Mouse (Mus musculus): Measurements from ENCODE around the gene Hps1.

The Hps1 gene

DNA sequence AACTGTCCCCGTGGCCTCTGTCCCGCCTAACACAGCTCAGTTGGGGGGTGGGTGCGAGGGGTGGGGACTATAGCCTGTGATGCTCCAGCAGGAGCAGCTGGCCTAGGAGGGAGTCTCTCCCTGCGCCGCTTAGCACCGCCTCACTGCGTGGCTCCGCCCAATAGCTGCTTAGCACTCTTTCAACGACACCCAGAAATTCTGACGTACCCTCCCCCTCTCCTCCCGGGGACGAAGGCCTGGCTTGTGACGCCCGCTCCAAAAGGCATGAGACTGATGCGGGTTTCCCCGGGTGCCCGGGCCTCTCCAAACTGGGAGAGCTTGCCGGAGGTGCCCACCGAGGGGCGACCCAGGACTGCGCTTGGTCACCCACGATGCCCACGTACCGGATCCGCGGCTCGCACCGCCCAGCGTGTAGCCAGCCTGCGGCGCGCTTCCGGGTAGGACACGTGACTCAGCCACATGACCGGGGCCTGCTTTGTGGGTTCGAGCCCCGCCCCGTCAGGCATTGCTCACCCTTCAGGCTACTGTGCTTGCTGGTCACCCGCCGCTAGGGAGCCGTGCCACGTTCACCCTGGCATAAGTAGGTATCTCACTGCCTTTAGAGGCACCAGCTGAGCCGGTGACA is at the start of gene Hps1:
Hps1 (minus strand) TSS at position 448 of the 625 bp plus-strand sequence.
- in situ Hi-C loops (cut with MboI, MseI): loop anchor here (25.0 kb wide), 1 partner anchor 708 kb away; no protein-coding TSS in a partner anchor

- in situ Hi-C loops (cut with MboI, MseI): loop anchor here (25.0 kb wide), 1 partner anchor 1983 kb away; no protein-coding TSS in a partner anchor
These were observed 49.4 kb upstream of the Hps1 start for GRCm38 (mm10) chr19:42829196-42829595.

DNA sequence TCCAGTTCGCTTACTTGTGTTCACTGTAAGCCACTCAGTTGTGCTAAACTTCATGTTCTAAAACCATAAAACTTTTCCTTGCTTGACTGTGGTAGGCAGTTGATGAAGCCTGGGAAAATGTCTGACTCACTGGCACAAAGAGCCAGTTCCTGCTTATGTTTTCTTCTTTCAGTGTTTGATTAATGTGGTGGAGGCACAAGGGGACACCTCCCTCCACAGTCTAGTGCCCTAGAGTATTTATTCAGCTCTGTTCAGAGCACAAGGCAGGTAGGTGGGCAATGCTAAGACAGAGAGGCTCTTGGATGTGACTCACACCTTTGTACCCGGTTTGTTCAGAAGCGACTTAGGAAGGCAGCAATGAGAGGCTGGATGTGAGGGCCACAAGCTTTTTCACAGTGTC is 48.1 kb upstream of the Hps1 start:
- in situ Hi-C loops (cut with MboI, MseI): loop anchor here (25.0 kb wide), 1 partner anchor 1984 kb away; no protein-coding TSS in a partner anchor

DNA sequence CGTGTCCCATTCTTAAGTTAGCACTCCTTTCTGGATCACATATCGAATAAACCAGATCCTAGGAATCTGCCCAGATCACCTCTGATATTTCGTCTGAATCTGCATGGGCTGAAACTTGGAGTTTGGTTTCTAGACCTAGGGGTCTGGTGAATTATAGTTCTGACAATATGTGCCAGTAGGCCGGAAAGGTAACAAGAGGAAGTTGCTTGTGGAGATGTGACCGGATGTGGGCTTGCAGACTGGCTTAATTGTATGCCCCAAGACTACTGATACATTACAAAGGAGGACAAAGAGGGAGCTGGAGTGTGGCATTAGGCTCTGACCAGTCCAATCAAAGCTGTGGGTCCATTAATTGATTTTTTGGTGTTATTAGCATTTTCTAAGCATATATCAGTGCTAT is 40.3 kb upstream of the Hps1 start:
- in situ Hi-C loops (cut with MboI, MseI): no loop called here

GRCm38 (mm10) chr19:42817761-42818160 is 38.0 kb upstream of the Hps1 start:
- in situ Hi-C loops (cut with MboI, MseI): no loop called here

DNA sequence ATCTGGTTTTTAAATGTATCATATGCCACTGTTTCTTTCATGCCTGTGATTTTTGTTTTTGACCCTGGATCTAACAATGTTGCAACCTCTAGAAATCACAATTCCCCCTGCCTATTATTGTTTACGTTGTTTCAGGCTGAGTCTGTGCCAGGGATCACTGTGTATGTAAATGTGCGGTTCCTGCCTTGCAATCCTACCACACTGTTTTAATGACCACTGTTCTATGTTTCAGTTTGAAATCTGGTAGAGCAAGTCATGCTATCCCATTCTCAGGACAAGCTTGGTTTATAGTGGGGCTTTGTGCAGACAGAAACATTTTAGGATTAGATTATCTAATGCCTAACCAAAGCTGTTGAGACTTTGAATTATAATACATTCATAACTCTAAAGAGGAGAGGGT is 36.5 kb upstream of the Hps1 start:
- in situ Hi-C loops (cut with MboI, MseI): no loop called here

DNA sequence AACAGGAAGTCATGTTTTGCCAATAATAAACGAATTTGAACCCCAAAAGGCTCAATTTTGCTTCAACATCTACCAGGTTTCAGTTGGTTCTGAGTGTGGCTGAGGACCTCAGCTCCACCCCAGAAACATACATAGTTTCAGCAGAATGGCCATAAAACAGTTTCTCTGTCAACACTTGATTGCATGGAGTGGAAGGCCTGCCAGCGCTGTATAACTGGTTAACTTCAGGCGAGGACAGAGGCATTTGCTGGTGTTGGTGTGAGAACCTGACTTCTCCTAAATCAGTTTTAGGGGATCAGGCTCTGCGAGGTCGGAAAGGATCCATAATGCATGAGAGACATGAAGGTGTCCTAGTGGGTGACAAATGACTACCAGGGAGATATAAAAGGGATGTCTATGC is 30.4 kb upstream of the Hps1 start:
- in situ Hi-C loops (cut with MboI, MseI): no loop called here

DNA sequence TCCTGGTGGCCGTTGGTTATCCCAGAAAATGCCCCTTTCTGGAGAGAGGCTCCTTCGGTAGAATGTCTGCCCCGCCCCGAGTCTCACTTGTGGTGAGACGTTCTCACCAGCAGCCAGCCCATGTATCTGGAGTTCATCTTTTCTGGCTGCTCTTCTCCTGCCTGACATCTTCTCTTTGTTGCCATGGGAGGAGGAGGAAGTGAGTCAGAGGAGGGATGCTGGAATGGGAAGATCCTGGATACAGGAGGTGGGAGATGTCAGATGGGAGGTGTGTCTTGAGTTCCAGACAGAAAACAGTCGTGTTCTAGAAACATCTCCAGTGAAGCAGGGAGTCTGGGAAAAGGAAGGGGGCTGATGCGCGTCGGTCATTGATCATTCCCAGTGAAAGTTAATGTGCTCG is 29.7 kb upstream of the Hps1 start:
- in situ Hi-C loops (cut with MboI, MseI): no loop called here

DNA sequence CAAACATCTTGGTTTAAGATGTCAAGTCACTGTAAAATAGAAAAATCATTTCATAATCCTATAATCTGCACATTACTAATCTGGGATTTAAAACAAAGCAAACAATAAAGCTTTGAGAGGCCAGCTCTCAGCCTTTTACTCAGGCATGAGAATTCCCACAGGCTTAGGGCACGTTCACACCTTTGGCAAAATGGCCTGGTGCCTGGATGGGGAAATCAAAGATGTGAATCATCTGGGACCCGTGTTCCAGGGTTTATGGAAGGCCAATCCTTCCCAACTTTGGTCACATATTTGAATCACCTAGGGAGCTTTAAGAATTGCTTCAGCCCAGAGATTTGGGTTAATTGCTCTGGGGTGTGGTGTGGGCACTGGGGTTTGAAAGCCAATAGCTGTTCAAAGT is 18.1 kb upstream of the Hps1 start:
- in situ Hi-C loops (cut with MboI, MseI): loop anchor here (5.0 to 25.0 kb wide), 2 partner anchors 594 to 689 kb away; no protein-coding TSS in a partner anchor

- in situ Hi-C loops (cut with MboI, MseI): loop anchor here (5.0 to 25.0 kb wide), 2 partner anchors 596 to 692 kb away; no protein-coding TSS in a partner anchor
These were observed 16.0 kb upstream of the Hps1 start for GRCm38 (mm10) chr19:42795801-42796200.

DNA sequence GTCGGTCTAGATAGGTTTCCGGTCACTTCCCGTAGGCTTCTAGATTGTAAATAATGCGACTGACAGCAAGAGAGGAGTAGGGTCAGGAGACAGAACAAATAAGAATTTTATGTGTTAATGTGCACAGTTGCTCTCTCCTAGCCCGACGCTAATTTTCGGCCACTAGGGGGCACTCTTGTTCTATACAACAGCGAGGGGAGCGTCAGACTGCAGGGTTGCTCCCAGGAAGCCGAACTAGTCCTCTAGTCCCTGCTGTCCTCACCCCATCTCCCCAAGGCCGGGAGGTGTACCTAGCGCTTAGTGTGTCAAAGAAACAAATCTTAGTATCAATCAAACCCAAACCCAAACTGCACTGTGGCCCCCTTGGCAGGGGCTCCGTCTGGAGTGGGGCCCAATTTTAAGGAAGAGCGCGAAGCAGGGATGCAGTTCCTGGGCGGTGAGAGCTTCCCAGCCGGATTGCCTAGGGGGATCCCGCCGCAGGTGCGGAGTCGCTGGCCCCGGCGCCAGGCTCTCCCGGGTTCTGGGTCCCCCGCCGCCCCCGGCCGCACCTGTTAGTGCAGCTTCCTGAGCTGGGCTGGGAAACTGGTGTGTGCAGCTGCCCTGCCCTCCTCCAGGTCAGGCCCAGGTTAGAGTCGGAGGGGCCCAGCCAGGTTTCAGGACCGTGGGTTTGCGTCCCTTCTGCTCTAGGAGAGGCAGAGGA is 15.3 kb upstream of the Hps1 start:
- in situ Hi-C loops (cut with MboI, MseI): loop anchor here (5.0 to 25.0 kb wide), 3 partner anchors 512 to 692 kb away; no protein-coding TSS in a partner anchor

GRCm38 (mm10) chr19:42788311-42788710 is 8.5 kb upstream of the Hps1 start:
- in situ Hi-C loops (cut with MboI, MseI): loop anchor here (25.0 kb wide), 1 partner anchor 699 kb away; no protein-coding TSS in a partner anchor

DNA sequence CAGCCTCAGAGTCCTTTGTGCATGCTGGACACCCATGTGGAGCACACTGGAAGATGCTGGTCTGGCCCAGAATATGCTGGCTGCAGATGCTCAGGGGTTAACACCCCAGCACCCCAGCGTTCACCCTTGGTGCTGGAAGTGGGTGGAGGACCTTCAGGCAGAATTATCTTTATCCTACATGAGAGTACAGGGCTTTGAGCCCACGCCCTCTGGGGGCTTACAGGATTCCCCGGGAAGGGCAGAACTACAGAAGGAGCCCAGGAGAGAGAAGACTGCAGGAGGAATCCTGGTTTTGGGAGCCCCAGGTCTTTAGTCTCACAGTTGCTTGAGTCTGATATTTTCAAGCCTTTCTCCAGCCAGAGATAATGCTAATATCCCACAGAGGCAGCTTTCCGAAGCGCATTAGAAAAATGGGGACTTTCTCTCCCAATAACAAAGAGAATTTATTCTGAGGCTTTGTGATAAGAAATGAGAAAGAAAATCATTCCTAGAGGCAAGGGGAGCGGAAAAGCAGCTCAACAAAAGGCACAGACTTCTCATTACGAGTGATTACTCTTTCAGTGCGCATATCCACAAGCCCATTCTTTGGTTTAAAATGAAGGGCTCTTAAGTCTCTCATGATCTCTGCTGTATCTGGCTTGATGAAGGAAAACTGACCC is 5.9 kb upstream of the Hps1 start:
- in situ Hi-C loops (cut with MboI, MseI): loop anchor here (25.0 kb wide), 1 partner anchor 702 kb away; no protein-coding TSS in a partner anchor

GRCm38 (mm10) chr19:42785129-42785528 is 5.4 kb upstream of the Hps1 start:
- in situ Hi-C loops (cut with MboI, MseI): loop anchor here (25.0 kb wide), 1 partner anchor 702 kb away; no protein-coding TSS in a partner anchor

DNA sequence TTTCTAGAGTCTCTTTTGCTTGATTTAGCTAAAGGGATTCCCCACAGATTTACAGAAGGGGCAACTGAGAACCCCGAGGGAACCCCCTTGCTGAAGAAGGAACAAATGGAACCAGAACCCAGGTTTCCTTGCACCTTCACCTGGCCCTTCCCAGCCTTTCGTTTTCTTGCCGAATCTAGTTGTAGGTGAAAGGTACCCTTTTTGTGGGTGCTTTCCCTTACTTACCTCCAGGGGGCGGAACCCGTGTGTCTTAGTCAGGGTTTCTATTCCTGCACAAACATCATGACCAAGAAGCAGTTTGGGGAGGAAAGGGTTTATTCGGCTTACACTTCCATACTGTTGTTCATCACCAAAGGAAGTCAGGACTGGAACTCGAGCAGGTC is 369 bp upstream of the Hps1 start:
- in situ Hi-C loops (cut with MboI, MseI): loop anchor here (25.0 kb wide), 1 partner anchor 707 kb away; no protein-coding TSS in a partner anchor

- in situ Hi-C loops (cut with MboI, MseI): loop anchor here (25.0 kb wide), 1 partner anchor 710 kb away; no protein-coding TSS in a partner anchor
These were observed 2.0 kb downstream of the Hps1 start for GRCm38 (mm10) chr19:42777801-42778200.

GRCm38 (mm10) chr19:42776813-42777212 is 3.0 kb downstream of the Hps1 start:
- in situ Hi-C loops (cut with MboI, MseI): loop anchor here (25.0 kb wide), 1 partner anchor 710 kb away; no protein-coding TSS in a partner anchor

DNA sequence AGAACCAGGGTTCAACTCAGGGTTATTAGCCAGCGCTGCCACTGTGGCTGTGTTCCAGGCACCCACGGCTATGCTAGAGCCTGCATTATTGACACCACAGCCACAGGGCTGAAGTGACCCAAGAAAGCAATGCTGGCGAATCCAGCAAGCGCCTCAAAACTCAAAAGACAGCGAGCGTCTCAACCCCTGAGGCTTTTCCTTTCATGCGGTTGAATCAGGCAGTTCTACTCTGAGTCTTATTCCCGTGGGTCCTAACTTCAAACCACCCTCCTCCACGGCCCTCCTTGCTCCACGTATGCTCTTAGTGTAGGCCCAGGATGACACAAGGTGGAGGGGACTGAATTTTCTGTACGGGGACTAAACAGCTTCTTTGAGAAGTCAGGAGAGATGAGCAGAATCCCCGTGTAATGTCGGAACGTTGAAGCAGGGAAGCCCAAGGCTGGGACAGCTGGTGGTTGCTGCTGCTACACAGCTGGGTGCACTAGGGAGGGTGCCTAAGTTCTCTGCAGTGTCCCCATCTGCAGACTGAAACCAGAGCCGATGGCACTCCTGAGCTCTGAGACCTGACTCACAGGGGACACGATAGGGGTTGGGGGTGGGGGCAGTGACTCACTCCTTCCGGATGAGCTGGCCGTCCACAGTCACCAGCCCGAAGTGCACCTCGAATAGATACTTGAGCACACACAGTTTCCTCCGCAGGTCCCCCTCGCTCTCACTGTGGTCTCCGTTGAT is 9.5 kb downstream of the Hps1 start:
- in situ Hi-C loops (cut with MboI, MseI): no loop called here

GRCm38 (mm10) chr19:42769648-42770047 is 10.1 kb downstream of the Hps1 start:
- in situ Hi-C loops (cut with MboI, MseI): no loop called here

DNA sequence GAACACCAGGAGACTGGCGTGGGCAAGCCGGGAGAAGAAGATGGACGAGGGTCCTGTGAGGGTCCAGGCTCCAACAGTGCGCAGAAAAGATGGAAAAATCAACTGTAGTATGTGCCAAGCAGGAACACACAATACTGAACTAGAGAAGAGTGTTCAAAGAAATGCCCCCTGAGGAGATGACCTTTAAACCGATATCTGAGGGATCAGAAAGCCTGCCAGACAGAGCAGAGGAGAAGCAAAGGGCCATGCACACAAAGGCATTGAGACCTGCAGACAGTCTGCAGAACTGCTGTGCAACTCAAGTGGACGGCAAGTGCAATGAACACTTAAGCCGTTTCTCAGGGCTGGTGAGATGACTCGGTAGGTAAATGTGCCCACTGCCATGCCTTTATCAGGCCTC is 12.4 kb downstream of the Hps1 start:
- in situ Hi-C loops (cut with MboI, MseI): no loop called here

DNA sequence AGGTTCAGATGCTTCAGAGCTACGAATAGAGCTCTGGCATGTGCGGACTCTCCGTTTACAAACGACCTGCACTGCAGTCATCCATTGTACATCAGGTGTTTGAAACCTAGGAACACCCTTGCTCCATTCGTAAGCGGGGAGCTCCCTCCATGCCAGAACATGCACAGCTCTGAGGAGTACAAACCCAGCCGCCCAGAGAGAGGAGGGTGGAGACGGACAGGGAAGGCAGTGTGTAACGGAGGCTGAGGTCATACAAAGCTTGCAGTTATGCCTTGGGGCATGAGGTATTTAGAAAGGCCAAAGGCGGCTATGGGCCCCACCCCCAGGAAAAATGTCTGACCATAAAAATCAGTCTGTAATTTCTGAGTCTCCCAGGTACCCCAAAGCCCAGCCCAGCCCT is 15.4 kb downstream of the Hps1 start:
- in situ Hi-C loops (cut with MboI, MseI): no loop called here

Data from T-helper 2 cell (primary cell).